Mouse (Mus musculus) frontal cortex, postnatal 14 days (tissue): ENCODE measurements around the gene Nckap1.

Experiments
- DNase-seq, 2 experiments: peaks; one replicate each; pipeline ENCODE4 v3.0.0; 2022; ENCODE audit warnings: low spot score in 2 of 2

The Nckap1 gene

GRCm38 (mm10) chr2:80581043-80581711 lies at the start of gene Nckap1:
TSS of gene Nckap1 (minus strand) at chr2:80581380.
- peak; percentile 74 to 80 for DNase-seq

DNA sequence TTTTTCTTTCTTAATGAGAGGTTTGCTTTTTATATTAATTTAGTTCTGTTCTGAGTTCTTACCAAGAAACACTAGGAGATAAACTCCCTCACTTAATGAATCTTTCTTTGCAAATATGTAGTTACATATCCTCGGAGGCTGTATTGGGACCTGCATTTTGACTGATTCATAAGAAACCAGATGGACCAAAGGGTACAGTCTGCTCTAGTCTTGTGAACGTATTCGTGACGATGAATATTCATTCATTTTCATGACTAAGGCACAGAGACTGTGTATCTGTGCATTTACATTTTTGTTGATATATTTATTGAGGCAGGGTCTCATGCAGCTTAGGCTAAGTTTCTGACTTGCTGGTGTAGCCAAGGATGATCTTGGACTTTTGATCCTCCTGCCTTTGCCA lies 43.3 kb upstream of the Nckap1 start:
- DNase-seq: no peak

DNA sequence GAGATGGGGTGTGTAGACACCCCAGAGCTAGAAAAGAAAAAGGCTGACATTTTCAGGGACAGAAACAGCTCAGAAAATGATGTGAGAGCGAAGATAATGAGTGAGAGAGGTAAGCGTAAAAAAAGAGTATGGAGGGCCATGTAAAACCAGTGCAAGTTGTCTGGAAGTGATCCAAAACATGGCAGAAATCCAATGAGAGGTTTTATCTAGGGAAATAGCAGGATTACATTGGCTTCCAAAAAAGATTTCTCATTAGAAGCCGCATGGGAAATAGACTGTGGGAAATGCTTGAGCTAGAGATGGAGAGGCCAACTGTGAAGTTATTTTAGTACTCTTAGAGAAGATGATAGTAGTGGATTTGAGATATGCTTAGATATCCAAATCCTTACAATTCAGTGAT lies 40.7 kb upstream of the Nckap1 start:
- no peak for DNase-seq

GRCm38 (mm10) chr2:80618991-80619390 lies 37.8 kb upstream of the Nckap1 start:
- DNase-seq: no peak

DNA sequence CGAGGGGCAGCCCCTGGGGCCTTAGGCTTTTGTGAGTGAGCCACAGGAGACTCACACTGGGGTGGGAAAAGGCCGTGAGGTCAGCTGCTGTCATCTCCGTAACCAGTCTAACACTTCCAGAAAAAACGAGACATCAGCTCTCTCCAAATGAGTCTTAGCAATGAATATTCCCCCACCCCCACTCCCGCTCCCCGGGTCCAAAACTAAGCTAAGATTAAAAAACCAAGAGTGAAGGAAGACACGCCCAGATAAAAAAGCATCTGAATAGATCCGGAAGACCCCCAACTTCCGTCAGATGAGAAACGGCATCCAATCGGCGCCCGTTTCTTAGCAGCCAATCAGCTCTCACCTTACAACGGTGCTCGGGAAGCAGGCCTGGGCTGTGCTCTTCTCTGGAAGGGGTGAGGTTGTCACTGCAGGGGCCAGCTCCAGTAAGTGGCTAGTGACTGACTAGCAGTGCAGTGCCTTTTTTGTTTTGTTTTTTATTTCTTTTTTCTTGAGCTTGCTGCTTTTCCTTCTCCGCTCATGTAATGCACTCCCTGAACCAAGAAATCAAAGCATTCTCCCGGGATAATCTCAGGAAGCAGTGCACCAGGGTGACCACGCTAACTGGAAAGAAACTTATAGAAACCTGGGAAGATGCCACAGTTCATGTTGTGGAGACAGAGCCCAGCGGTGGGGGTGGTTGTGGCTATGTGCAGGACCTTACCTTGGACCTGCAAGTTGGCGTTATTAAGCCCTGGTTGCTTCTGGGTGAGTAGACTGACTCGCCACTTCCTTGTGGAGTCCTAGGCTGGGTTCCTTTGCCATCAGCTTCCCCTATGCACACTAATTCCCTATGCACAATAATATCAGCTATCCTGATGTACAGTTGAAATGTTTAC lies 35.9 kb upstream of the Nckap1 start, which contains the start of the genes Dusp19 and Nup35:
Gene Dusp19, plus strand, starts transcription at position 192 of the 884 bp plus-strand sequence.
Gene Nup35, plus strand, starts transcription at position 383 of the 884 bp plus-strand sequence.
- peak; percentile 89 to 91 for DNase-seq

DNA sequence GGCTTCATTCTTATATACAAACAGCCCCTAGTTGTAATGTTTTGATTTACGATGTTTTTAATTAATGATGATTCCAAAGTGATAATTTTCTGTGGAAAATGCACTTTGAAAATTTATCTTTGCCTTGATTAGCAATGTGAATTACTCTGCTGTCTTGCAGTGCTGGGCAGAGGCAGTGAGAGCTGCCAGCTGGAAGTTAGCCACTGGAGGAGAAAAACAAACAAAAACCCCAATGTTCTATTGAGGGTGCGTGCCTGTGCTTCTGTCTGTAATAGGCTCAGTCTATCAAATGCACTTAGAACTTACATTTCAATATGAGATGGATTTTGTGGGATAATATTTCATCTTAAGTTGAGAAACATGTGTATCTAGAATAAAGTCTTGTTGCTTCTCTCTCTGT lies 31.6 kb upstream of the Nckap1 start:
- DNase-seq: no peak

- DNase-seq: no peak
Measured at GRCm38 (mm10) chr2:80612286-80612685, 31.1 kb upstream of the Nckap1 start.

- no peak for DNase-seq
Measured at GRCm38 (mm10) chr2:80603771-80604426, 22.7 kb upstream of the Nckap1 start.

- no peak for DNase-seq
Measured at GRCm38 (mm10) chr2:80602756-80603155, 21.6 kb upstream of the Nckap1 start.

DNA sequence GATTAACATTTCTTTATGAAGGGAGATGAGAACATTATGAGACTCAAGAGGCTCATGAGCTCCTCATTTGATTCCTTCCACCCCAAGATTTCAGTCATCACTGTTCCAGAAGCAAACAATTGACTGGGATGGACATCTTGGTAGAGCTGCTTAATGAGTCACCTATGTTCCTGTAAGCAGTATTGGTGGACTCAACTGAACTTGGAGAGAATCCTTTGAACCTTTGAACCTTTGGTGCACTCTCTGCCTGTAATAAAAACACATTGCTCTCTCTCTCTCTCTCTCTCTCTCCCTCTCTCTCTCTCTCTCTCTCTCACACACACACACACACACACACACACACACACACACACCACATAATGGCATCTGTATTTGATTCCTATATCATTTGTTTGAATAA lies 19.4 kb upstream of the Nckap1 start:
- DNase-seq: no peak

GRCm38 (mm10) chr2:80599850-80600249 lies 18.7 kb upstream of the Nckap1 start:
- DNase-seq: no peak

- DNase-seq: no peak
Measured at GRCm38 (mm10) chr2:80596960-80597359, 15.8 kb upstream of the Nckap1 start.

- peak in 1 of 2 experiments; percentile 34 for DNase-seq
Measured at GRCm38 (mm10) chr2:80594215-80594918, 13.2 kb upstream of the Nckap1 start.

DNA sequence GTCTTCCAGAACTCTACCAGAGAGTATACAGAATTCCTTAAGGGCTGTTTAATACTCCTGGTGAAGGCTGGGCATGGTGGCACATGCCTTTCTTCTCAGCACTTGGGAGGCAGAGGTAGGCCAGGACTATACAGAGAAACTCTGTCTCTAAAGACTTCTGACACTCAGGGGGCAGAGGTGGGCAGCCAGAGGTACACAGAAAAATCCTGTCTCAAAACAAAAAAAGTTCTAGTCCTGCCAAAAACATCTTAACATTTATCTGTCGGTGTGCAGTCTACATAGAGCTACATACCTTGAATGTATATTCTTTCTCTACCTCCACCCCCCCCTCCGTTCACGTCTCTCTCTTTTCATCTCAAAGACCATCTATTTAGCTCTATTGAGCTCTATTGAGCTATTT lies 1.2 kb upstream of the Nckap1 start:
- DNase-seq: no peak

- peak in 1 of 2 experiments; percentile 36 for DNase-seq
Measured at GRCm38 (mm10) chr2:80580311-80580961, 744 bp downstream of the Nckap1 start.

DNA sequence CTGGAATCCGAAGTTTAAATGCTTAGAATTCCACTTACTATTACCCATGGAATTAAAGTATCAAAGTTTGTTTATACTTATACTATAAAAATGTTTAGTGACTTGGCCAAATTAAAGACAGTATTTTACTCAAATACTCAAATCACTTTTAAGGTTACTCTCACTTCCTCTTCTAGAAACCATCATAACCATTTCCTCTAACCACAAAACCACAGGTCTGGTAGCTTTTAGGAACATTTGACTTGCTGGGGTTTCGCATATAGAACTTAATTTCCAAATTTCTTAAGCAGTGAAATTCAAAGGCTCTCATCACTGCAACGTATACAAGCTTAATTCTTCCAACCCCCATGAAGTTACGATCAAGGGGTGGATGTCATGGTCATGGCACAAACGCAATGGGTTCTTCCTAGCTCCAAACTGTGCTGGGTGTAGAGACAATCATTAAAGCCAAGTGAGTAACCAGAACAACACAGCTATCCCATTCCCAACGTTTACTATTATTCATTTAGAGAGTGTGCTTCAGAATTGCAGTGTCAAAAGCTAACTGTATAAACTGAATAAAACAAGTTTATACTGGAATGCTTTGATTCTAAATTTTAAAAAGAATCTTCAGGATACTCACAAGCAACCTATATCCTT lies 1.8 kb downstream of the Nckap1 start:
- no peak for DNase-seq

GRCm38 (mm10) chr2:80577286-80577685 lies 3.9 kb downstream of the Nckap1 start:
- DNase-seq: no peak

GRCm38 (mm10) chr2:80570656-80571055 lies 10.5 kb downstream of the Nckap1 start:
- DNase-seq: no peak

GRCm38 (mm10) chr2:80567411-80567810 lies 13.8 kb downstream of the Nckap1 start:
- DNase-seq: no peak

DNA sequence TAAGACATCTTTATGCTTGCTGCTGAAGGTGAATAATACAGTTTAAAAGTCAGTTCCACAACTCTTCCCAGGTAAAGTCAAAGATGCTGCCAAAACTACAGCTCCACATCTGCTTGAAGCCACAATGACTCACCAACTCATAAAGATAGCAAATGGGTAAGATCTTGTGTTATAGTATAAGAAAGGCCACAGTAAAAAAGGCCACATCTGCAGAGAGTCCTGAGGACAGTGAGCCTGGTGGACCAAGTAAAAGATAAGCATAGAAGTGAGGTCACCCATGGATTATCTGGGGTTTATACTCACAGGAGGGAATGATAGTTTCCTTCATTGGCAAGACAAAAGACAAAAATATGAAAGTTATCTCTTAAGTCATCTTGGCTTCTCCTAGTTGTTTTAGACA lies 18.9 kb downstream of the Nckap1 start:
- no peak for DNase-seq

DNA sequence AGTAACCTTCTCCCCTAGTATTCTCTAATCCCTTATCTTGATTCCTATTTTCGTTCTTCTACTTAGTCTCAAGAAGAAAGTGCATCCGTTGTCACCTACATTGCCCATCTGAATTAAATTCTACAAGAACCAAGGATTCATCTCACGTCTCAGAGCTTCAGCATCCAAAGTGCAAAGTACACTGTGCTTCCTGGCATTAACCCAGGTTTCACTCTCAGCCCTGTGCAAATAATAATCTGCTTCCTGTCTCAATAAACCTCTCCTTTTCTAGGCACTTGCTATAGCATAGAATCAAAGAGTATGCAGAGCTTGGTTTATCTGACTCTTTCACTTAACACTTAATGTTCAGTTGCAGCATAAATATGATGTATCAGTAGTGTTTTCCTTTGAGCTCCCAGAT lies 19.7 kb downstream of the Nckap1 start:
- no peak for DNase-seq
